Mouse (Mus musculus): ENCODE data around the gene Nrg4.

- TF ChIP-seq POLR2A (IDR thresholded peaks at IDR 0.05; ENCODE audit: borderline replicate concordance, insufficient read depth, low read length), result no peak
- TF ChIP-seq CTCF (IDR thresholded peaks at IDR 0.05; ENCODE audit: borderline replicate concordance, insufficient read depth, low read depth, low read length), result no peak
Measured at GRCm38 (mm10) chr9:55277562-55277961, 49.1 kb downstream of the Nrg4 start.
